Mouse (Mus musculus) erythroblast, embryonic 14.5 days (primary cell): Measurements from ENCODE around the gene Tpra1.

Source experiments
- GATA1 ChIP-seq: IDR thresholded peaks from 2 replicates; pipeline ENCODE4 v1.6.1; 2012; ENCODE audit warnings: low read length, inconsistent platforms, mixed read lengths
- TAL1 ChIP-seq: IDR thresholded peaks from 3 replicates; pipeline ENCODE4 v1.6.1; 2012; ENCODE audit warnings: low read length, inconsistent platforms, mixed read lengths

DNA sequence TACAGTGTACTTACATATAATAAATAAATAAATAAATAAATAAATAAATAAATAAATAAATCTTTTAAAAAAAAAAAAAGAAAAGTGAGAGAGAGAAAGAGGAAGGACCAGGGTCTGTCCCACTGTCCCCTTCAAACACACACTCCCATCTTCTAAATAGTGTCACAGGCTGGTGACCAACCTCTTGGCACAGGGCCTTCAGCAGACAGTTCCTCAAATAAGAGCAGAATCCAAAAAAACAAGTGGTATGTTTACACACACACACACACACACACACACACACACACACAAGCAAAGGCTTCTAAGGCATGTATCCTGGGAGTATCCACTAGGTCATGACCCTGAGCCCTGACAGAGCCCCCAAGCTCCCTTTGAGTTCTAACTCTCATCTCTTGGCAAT lies 45.7 kb downstream of the Tpra1 start:
- TF ChIP-seq GATA1 (no peak), TAL1 (no peak)
